In genomic region chr5:65937011-65937726, GRCm38 (mm10) we compare ENCODE assay signal across 12 mouse cellular contexts. TPM values are rescaled to one million over a fixed set of nuclear protein-coding genes. Genes with fewer than 3 reads are reported as not detected.
A peak's percentile ranks its signal among the peaks of the same experiment; 100 is the strongest.
DNase-seq lines count a peak whose midpoint lies in the region; ATAC-seq and TF ChIP-seq lines count a peak whose summit lies in the region.
"Had no signal": no experiment of that assay in that cellular context is flagged by ENCODE, and none has a peak within 500 bp of the region (broad histone marks: within the 10 kb centered on the region; RNA-seq: fewer than 3 reads in every experiment).

No protein-coding gene starts in this region.

- H3K4me2 ChIP-seq in limb, embryonic 15.5 days = no peak overlapping the region
- H3K4me2 ChIP-seq in forebrain, embryonic 12.5 days = no peak overlapping the region
- H3K4me2 ChIP-seq: embryonic facial prominence, embryonic 12.5 days; hindbrain, embryonic 13.5 days had no signal

- TF ChIP-seq POLR2A in bone marrow, adult 2 months (IDR thresholded peaks at IDR 0.05; ENCODE audit: borderline replicate concordance, control insufficient read depth, low read depth, low read length) = no peak

- 60% methylated on average over 11 of the region's 11 CpGs for whole genome bisulfite sequencing in heart, embryonic 10.5 days
- WGBS in bone marrow, adult 2 months = 19% methylated on average over 11 of the region's 11 CpGs
- WGBS in limb, embryonic 15.5 days = 54% methylated on average over 11 of the region's 11 CpGs
- 80% methylated on average over 11 of the region's 11 CpGs for WGBS in forebrain, embryonic 12.5 days

- no peak for TF ChIP-seq CTCF in bone marrow, adult 2 months (IDR thresholded peaks at IDR 0.05; ENCODE audit: control insufficient read depth, insufficient read depth, low read length)

- H3K27me3 ChIP-seq in heart, embryonic 10.5 days (ENCODE audit: insufficient read depth, poor library complexity, severe bottlenecking) = no peaks in the 10 kb centered on the region
- H3K27me3 ChIP-seq in limb, embryonic 15.5 days = no peaks in the 10 kb centered on the region
- no peaks in the 10 kb centered on the region for H3K27me3 ChIP-seq in forebrain, embryonic 12.5 days
- H3K27me3 ChIP-seq: embryonic facial prominence, embryonic 12.5 days; hindbrain, embryonic 13.5 days had no signal

- intact Hi-C loops in heart, postnatal 14 days (cut with DNase I) = loop anchor here (5.0 kb wide), 1 partner anchor 170 kb away; no protein-coding TSS in a partner anchor
- intact Hi-C loops in left cerebral cortex, postnatal 25 days (cut with DNase I) = no loop called here

- ATAC-seq in limb, embryonic 15.5 days (ENCODE audit: insufficient number of reproducible peaks, low FRiP score, low TSS enrichment, low read depth) = peak; percentile 55; the same call in 1 of the 2 replicates
- no peak for ATAC-seq in forebrain, embryonic 12.5 days (ENCODE audit: low FRiP score)

- peaks cover 14% of the 10 kb centered on the region for H3K4me1 ChIP-seq in heart, embryonic 10.5 days
- H3K4me1 ChIP-seq in bone marrow, adult 2 months (ENCODE audit: control insufficient read depth, insufficient read depth, low read length) = no peaks in the 10 kb centered on the region
- H3K4me1 ChIP-seq in limb, embryonic 15.5 days = no peaks in the 10 kb centered on the region; the same call in 1 of the 2 replicates
- H3K4me1 ChIP-seq in forebrain, embryonic 12.5 days = no peaks in the 10 kb centered on the region
- H3K4me1 ChIP-seq: embryonic facial prominence, embryonic 12.5 days; hindbrain, embryonic 13.5 days had no signal

- no peaks in the 10 kb centered on the region for H3K9me3 ChIP-seq in heart, embryonic 10.5 days
- no peaks in the 10 kb centered on the region for H3K9me3 ChIP-seq in limb, embryonic 15.5 days
- H3K9me3 ChIP-seq in forebrain, embryonic 12.5 days = no peaks in the 10 kb centered on the region
- H3K9me3 ChIP-seq: embryonic facial prominence, embryonic 12.5 days; hindbrain, embryonic 13.5 days had no signal

- H3K27ac ChIP-seq in heart, embryonic 10.5 days = peak overlapping the region; percentile 70
- H3K27ac ChIP-seq in bone marrow, adult 2 months (ENCODE audit: control insufficient read depth, insufficient read depth, low read depth, low read length, poor library complexity) = peak overlapping the region; percentile 6; the same call in 1 of the 2 replicates
- H3K27ac ChIP-seq in limb, embryonic 15.5 days = no peak overlapping the region
- H3K27ac ChIP-seq in forebrain, embryonic 12.5 days = no peak overlapping the region
- H3K27ac ChIP-seq: embryonic facial prominence, embryonic 12.5 days; hindbrain, embryonic 13.5 days had no signal

- H3K36me3 ChIP-seq in heart, embryonic 10.5 days = no peaks in the 10 kb centered on the region
- H3K36me3 ChIP-seq in limb, embryonic 15.5 days = no peaks in the 10 kb centered on the region
- H3K36me3 ChIP-seq in forebrain, embryonic 12.5 days (replicated peaks) = no peaks in the 10 kb centered on the region
- H3K36me3 ChIP-seq: embryonic facial prominence, embryonic 12.5 days; hindbrain, embryonic 13.5 days had no signal

- no peak for DNase-seq in heart, embryonic 10.5 days (ENCODE audit: low spot score)
- DNase-seq in heart, postnatal 14 days = no peak
- DNase-seq in 416B (ENCODE audit: low read depth) (peak; percentile 50), liver (no peak)
- no peak for DNase-seq in left cerebral cortex, postnatal 25 days (ENCODE audit: low spot score in 2 of 2)

- no peak overlapping the region for H3K4me3 ChIP-seq in heart, embryonic 10.5 days
- H3K4me3 ChIP-seq in bone marrow, adult 2 months (replicated peaks; ENCODE audit: control insufficient read depth, low read depth, low read length) = no peak overlapping the region
- no peak overlapping the region for H3K4me3 ChIP-seq in limb, embryonic 15.5 days
- no peak overlapping the region for H3K4me3 ChIP-seq in forebrain, embryonic 12.5 days (replicated peaks)
- H3K4me3 ChIP-seq: embryonic facial prominence, embryonic 12.5 days; hindbrain, embryonic 13.5 days had no signal

- no peak overlapping the region for H3K9ac ChIP-seq in limb, embryonic 15.5 days
- H3K9ac ChIP-seq in forebrain, embryonic 12.5 days = no peak overlapping the region
- H3K9ac ChIP-seq: embryonic facial prominence, embryonic 12.5 days; hindbrain, embryonic 13.5 days had no signal

RNA-seq across cellular contexts. Expression of gene Chrna9, which starts 2.4 kb away (rescaled TPM):
- 0.09 TPM in 1 of 2 replicates, not detected in the other for polyA plus RNA-seq in heart, embryonic 10.5 days (2016; fragmentation: Nextera tagmentation; extraction: Ambion mirVana)
- total RNA-seq in heart, postnatal 14 days (2021) = 1 to 10 TPM in 1 of 2 experiments, under 1 TPM in 1; 0.14 to 5.2 TPM
- polyA plus RNA-seq in bone marrow, adult 2 months (2011; ENCODE audit: insufficient read depth, insufficient read length, low replicate concordance, missing spikeins) = 2.8 TPM in 1 of 2 replicates, not detected in the other
- polyA plus RNA-seq in limb, embryonic 15.5 days (2015; fragmentation: Nextera tagmentation; extraction: Ambion mirVana) = 0.13 and 0.96 TPM in 2 replicates
- not detected in 2 replicates for polyA plus RNA-seq in forebrain, embryonic 12.5 days (2016; fragmentation: Nextera tagmentation; extraction: Ambion mirVana)
- not detected for total RNA-seq in left cerebral cortex, postnatal 25 days (2021)
- total RNA-seq: left cerebral cortex, adult 8-10 months had no signal
- polyA plus RNA-seq: hindbrain, embryonic 13.5 days; kidney, adult 2 months had no signal

Comparison
In these comparisons a context has a peak if more than half of its experiments do, and no peak if none do; other contexts are left out.
1. H3K27ac ChIP-seq: peak in heart, embryonic 10.5 days (single experiment) and bone marrow, adult 2 months (single experiment); none in limb, embryonic 15.5 days (single experiment) and forebrain, embryonic 12.5 days (single experiment).